Mouse (Mus musculus): ENCODE results near the gene Fam8a1. TPM values are rescaled to one million over a fixed set of nuclear protein-coding genes. Genes with fewer than 3 reads are reported as not detected.
A peak's percentile ranks its signal among the peaks of the same experiment; 100 is the strongest.

Fam8a1 gene
- 14.7 and 14.9 TPM in 2 replicates for polyA plus RNA-seq (2014; fragmentation: Nextera tagmentation; extraction: Ambion mirVana)

- WGBS: under 1% methylated on average over 44 of the region's 46 CpGs
- peaks cover 7% of the 10 kb centered on the region for H3K4me1 ChIP-seq (ENCODE audit: control insufficient read depth, insufficient read depth, low read length)
- H3K9me3 ChIP-seq (ENCODE audit: control insufficient read depth, low read length): no peaks in the 10 kb centered on the region
- peaks cover 10% of the 10 kb centered on the region for H3K36me3 ChIP-seq (ENCODE audit: control insufficient read depth, insufficient read depth, low read length)
- peak; percentile 96 for ATAC-seq (ENCODE audit: low read depth)
- H3K4me3 ChIP-seq (ENCODE audit: low read depth, low read length): peak within 1 kb of the TSS; percentile 70
- peak within 1 kb of the TSS; percentile 70 for H3K4me2 ChIP-seq (ENCODE audit: low read depth, low read length)
- H3K27me3 ChIP-seq (ENCODE audit: control insufficient read depth, insufficient read depth, low read length): no peaks in the 10 kb centered on the region
- H3K27ac ChIP-seq (ENCODE audit: low read depth, low read length): peak within 1 kb of the TSS; percentile 85
- peak within 1 kb of the TSS; percentile 79 for H3K9ac ChIP-seq (replicated peaks; ENCODE audit: low read depth, low read length)
These were observed at the start of gene Fam8a1 for GRCm38 (mm10) chr13:46669048-46669619. Gene Fam8a1 (plus strand): TSS chr13:46669522.

DNA sequence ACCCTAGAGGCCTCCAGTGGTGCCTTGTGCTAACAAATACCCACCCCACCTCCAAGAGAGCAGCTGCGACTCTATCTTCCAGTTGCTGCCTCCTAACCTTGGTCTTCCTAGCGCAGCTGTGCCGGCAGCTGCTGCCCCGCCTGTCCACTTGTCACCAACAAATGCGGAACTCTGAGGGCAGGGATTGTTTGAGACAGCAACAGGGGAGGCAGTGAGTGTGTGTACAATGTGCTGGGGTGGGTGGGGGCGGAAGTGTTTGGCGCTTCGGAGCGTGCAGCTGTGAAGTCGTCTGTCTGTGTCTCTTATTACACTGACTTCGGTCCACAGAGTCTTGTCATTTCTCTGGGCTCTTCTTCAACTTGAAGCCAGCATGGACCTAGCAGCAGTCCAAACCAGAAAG lies 49.7 kb upstream of the Fam8a1 start:
- 53% methylated on average over 11 of the region's 11 CpGs for WGBS
- no peak overlapping the region for H3K4me3 ChIP-seq (ENCODE audit: low read depth, low read length)
- no peaks in the 10 kb centered on the region for H3K27me3 ChIP-seq (ENCODE audit: control insufficient read depth, insufficient read depth, low read length)
- no peaks in the 10 kb centered on the region for H3K36me3 ChIP-seq (ENCODE audit: control insufficient read depth, insufficient read depth, low read length)
- ATAC-seq (ENCODE audit: low read depth): no peak
- H3K4me2 ChIP-seq (ENCODE audit: low read depth, low read length): no peak overlapping the region
- no peak overlapping the region for H3K9ac ChIP-seq (replicated peaks; ENCODE audit: low read depth, low read length)
- no peaks in the 10 kb centered on the region for H3K4me1 ChIP-seq (ENCODE audit: control insufficient read depth, insufficient read depth, low read length)
- H3K9me3 ChIP-seq (ENCODE audit: control insufficient read depth, low read length): no peaks in the 10 kb centered on the region
- H3K27ac ChIP-seq (ENCODE audit: low read depth, low read length): no peak overlapping the region

DNA sequence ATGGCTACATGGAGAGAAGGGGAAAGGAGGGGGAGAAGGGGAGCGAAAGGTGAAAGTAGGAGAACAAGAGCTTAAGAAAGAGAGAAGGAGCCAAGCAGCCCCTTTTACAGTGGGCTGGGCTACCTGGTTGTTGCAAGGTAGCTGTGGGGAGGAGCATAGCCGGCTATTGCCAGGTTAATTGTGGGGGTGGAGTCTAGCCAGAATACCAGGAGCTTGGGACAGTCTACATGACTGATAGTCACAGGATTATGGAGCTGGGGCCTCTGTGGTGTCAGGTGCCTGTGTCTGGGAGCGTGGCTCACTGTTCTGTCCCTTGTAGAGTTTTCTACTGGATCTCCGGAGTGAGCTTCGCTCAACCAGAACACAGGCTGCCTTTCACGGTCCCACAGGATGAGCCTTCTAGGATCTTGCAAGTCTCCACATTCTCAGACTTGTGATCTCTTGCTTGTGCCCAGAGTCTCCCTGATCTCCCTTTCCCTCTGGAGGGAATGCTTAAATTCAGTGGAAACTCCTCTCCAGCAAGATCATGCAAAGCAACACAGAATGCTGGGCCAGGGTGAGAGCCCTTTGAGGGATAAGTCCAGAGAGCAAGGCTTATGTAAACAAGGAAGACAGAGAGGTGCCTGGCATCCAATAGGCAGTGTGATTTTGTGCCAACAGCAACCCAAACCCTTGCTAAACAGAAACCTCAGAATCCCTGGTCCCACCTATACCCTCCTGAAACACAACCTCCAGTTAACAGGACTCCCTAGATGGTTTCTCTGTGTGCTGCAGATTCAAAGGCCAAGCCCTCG lies 48.2 kb upstream of the Fam8a1 start:
- H3K4me1 ChIP-seq (ENCODE audit: control insufficient read depth, insufficient read depth, low read length): no peaks in the 10 kb centered on the region
- no peaks in the 10 kb centered on the region for H3K27me3 ChIP-seq (ENCODE audit: control insufficient read depth, insufficient read depth, low read length)
- no peak overlapping the region for H3K4me2 ChIP-seq (ENCODE audit: low read depth, low read length)
- 80% methylated on average over 7 of the region's 7 CpGs for WGBS
- H3K27ac ChIP-seq (ENCODE audit: low read depth, low read length): no peak overlapping the region
- ATAC-seq (ENCODE audit: low read depth): no peak
- H3K4me3 ChIP-seq (ENCODE audit: low read depth, low read length): no peak overlapping the region
- H3K9me3 ChIP-seq (ENCODE audit: control insufficient read depth, low read length): no peaks in the 10 kb centered on the region
- H3K9ac ChIP-seq (replicated peaks; ENCODE audit: low read depth, low read length): no peak overlapping the region
- no peaks in the 10 kb centered on the region for H3K36me3 ChIP-seq (ENCODE audit: control insufficient read depth, insufficient read depth, low read length)

DNA sequence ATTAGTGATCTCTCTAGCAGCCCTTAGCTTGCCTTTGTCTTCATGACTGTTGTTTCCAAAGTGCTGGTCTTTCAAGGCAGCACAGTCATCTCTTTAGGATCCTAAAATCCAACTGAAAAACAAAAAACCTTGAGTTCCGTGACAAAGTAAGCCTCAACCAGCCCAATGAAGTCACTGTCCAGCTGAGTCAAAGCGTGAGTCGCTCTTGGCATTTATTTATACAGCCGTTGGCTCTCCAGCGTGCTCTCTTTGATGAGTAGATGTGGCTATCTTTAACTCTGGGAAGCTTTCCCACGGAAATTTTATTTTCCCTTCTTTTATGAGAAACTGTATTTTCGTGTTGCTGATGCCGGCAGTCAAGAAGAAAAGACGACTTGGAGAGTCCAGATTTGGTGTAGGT lies 42.7 kb upstream of the Fam8a1 start:
- 86% methylated on average over 9 of the region's 9 CpGs for WGBS
- no peak overlapping the region for H3K4me2 ChIP-seq (ENCODE audit: low read depth, low read length)
- H3K9ac ChIP-seq (replicated peaks; ENCODE audit: low read depth, low read length): no peak overlapping the region
- H3K27me3 ChIP-seq (ENCODE audit: control insufficient read depth, insufficient read depth, low read length): no peaks in the 10 kb centered on the region
- no peaks in the 10 kb centered on the region for H3K36me3 ChIP-seq (ENCODE audit: control insufficient read depth, insufficient read depth, low read length)
- no peak overlapping the region for H3K27ac ChIP-seq (ENCODE audit: low read depth, low read length)
- no peak overlapping the region for H3K4me3 ChIP-seq (ENCODE audit: low read depth, low read length)
- H3K9me3 ChIP-seq (ENCODE audit: control insufficient read depth, low read length): no peaks in the 10 kb centered on the region
- H3K4me1 ChIP-seq (ENCODE audit: control insufficient read depth, insufficient read depth, low read length): no peaks in the 10 kb centered on the region
- ATAC-seq (ENCODE audit: low read depth): no peak

DNA sequence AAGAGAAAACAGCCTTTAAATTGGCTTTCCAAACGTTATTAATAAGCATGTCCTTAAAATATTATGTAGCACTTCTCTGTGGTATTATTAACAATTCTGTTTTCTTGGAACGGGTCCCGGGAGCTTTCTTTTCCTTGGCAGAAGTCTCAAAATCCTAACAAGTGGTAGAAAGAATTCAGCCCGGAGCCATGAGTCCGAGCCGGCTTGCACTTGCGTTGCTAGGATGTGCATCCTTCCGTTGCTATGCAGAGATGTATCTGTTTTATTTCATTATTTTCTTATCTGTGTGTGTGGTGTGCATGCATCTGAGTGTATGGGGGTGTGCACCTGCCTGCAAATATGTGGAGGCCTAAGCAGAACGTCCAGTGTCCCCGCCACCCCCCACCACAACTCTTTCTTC lies 41.5 kb upstream of the Fam8a1 start:
- H3K9ac ChIP-seq (replicated peaks; ENCODE audit: low read depth, low read length): no peak overlapping the region
- H3K27ac ChIP-seq (ENCODE audit: low read depth, low read length): no peak overlapping the region
- H3K4me2 ChIP-seq (ENCODE audit: low read depth, low read length): no peak overlapping the region
- no peak for ATAC-seq (ENCODE audit: low read depth)
- no peaks in the 10 kb centered on the region for H3K27me3 ChIP-seq (ENCODE audit: control insufficient read depth, insufficient read depth, low read length)
- H3K4me1 ChIP-seq (ENCODE audit: control insufficient read depth, insufficient read depth, low read length): no peaks in the 10 kb centered on the region
- H3K9me3 ChIP-seq (ENCODE audit: control insufficient read depth, low read length): no peaks in the 10 kb centered on the region
- 78% methylated on average over 10 of the region's 10 CpGs for WGBS
- H3K36me3 ChIP-seq (ENCODE audit: control insufficient read depth, insufficient read depth, low read length): no peaks in the 10 kb centered on the region
- no peak overlapping the region for H3K4me3 ChIP-seq (ENCODE audit: low read depth, low read length)

GRCm38 (mm10) chr13:46629391-46629790 lies 39.9 kb upstream of the Fam8a1 start:
- Histone ChIP-seq H3K4me3 (ENCODE audit: low read depth, low read length) (no peak overlapping the region), H3K27me3 (ENCODE audit: control insufficient read depth, insufficient read depth, low read length) (no peaks in the 10 kb centered on the region), H3K4me2 (ENCODE audit: low read depth, low read length) (no peak overlapping the region), H3K36me3 (ENCODE audit: control insufficient read depth, insufficient read depth, low read length) (no peaks in the 10 kb centered on the region), H3K4me1 (ENCODE audit: control insufficient read depth, insufficient read depth, low read length) (peaks cover 4% of the 10 kb centered on the region; the same call in 1 of the 2 replicates), H3K9ac (replicated peaks; ENCODE audit: low read depth, low read length) (no peak overlapping the region), H3K27ac (ENCODE audit: low read depth, low read length) (no peak overlapping the region), H3K9me3 (ENCODE audit: control insufficient read depth, low read length) (no peaks in the 10 kb centered on the region)
- no peak for ATAC-seq (ENCODE audit: low read depth)
- WGBS: 81% methylated on average over 6 of the region's 6 CpGs

- Histone ChIP-seq H3K36me3 (ENCODE audit: control insufficient read depth, insufficient read depth, low read length) (no peaks in the 10 kb centered on the region), H3K27me3 (ENCODE audit: control insufficient read depth, insufficient read depth, low read length) (no peaks in the 10 kb centered on the region), H3K4me2 (ENCODE audit: low read depth, low read length) (no peak overlapping the region), H3K9me3 (ENCODE audit: control insufficient read depth, low read length) (no peaks in the 10 kb centered on the region), H3K4me3 (ENCODE audit: low read depth, low read length) (no peak overlapping the region), H3K9ac (replicated peaks; ENCODE audit: low read depth, low read length) (no peak overlapping the region), H3K4me1 (ENCODE audit: control insufficient read depth, insufficient read depth, low read length) (peaks cover 4% of the 10 kb centered on the region; the same call in 1 of the 2 replicates), H3K27ac (ENCODE audit: low read depth, low read length) (no peak overlapping the region; the same call in 1 of the 2 replicates)
- ATAC-seq (ENCODE audit: low read depth): no peak
- 64% methylated on average over 4 of the region's 4 CpGs for WGBS
These were observed 36.5 kb upstream of the Fam8a1 start for GRCm38 (mm10) chr13:46632796-46633195.

- Histone ChIP-seq H3K4me2 (ENCODE audit: low read depth, low read length) (peak overlapping the region; percentile 40), H3K27ac (ENCODE audit: low read depth, low read length) (peak overlapping the region; percentile 58), H3K4me1 (ENCODE audit: control insufficient read depth, insufficient read depth, low read length) (peaks cover 4% of the 10 kb centered on the region; the same call in 1 of the 2 replicates), H3K4me3 (ENCODE audit: low read depth, low read length) (no peak overlapping the region), H3K9ac (replicated peaks; ENCODE audit: low read depth, low read length) (0 out of 2 replicates have a peak overlapping the region, but pooled peaks have one; percentile 34), H3K27me3 (ENCODE audit: control insufficient read depth, insufficient read depth, low read length) (no peaks in the 10 kb centered on the region), H3K9me3 (ENCODE audit: control insufficient read depth, low read length) (no peaks in the 10 kb centered on the region), H3K36me3 (ENCODE audit: control insufficient read depth, insufficient read depth, low read length) (no peaks in the 10 kb centered on the region)
- 21% methylated on average over 18 of the region's 18 CpGs for WGBS
- ATAC-seq (ENCODE audit: low read depth): peak; percentile 85
These were observed 35.8 kb upstream of the Fam8a1 start for GRCm38 (mm10) chr13:46633320-46634132.

Measured in neural tube, embryonic 14.5 days (tissue).